Mouse (Mus musculus): ENCODE data around the gene Pkhd1. TPM values are rescaled to one million over a fixed set of nuclear protein-coding genes. Genes with fewer than 3 reads are reported as not detected.

The Pkhd1 gene
- polyA plus RNA-seq, 1 experiment from 2014 or later = 0.35 TPM

DNA sequence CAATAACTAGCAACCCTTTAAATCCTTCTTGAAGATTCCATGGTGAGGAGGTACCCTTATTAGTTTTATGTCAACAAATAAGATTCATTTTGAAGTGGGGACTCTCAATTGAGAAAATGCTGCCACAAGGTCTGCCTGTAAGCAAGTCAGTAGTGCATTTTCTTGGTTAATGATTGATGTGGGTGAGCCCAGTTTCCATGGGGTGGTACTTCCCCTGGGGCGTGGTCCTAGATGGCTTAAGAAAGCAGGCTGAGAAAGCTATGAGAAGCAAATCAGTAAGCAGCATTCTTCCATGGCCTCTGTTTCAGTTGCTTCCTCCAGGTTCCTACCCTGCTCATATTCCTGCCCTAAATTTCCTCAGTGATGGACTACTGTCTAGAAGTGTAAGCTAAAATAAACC lies 253.4 kb downstream of the Pkhd1 start:
- 38% methylated on average over 1 of the region's 1 CpGs for WGBS (ENCODE audit: insufficient replicate concordance)
- Histone ChIP-seq H3K4me1 (no peaks in the 10 kb centered on the region), H3K4me3 (no peak overlapping the region), H3K36me3 (no peaks in the 10 kb centered on the region), H3K4me2 (no peak overlapping the region), H3K27ac (no peak overlapping the region), H3K9me3 (replicated peaks) (no peaks in the 10 kb centered on the region), H3K9ac (no peak overlapping the region), H3K27me3 (replicated peaks) (no peaks in the 10 kb centered on the region)
- ATAC-seq = no peak

DNA sequence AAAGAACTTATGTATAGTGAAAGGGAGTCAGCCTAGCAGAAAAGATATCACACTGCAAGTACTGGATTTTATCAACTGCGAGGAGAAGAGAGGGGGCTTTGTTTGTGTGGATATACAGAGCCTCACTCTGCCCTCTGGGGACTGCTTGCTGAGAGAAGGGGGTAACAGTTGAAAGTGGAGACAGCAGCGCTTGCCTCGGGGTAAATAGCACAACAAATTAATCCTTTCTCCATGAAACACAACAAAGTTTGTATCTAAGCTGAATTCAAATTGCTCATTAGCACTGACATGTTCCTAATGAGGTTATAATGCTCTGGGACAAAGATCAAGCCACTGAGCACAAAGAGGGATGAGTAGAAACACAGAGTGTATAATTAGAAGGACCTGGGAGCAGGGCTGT lies 273.2 kb downstream of the Pkhd1 start:
- ATAC-seq = no peak
- 55% methylated on average over 3 of the region's 3 CpGs for WGBS (ENCODE audit: insufficient replicate concordance)

DNA sequence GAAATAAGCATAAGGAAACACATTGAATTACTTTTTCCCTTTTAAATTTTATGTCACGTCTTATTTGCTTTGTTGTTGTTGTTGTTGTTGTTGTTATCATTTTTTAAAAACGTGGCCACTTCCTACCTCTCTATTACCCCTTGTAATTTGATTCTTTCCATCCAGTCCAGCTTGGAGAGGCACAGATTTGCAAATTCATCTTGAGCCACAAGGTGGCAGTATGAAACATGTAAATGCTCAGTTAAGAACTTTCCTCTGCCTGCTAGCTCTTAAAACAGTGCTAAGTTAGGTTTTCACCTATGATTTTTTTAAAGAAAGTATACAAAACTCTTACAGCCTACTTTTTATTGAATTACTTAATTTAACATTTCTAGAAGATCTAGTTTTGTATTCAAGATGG lies 306.4 kb downstream of the Pkhd1 start:
- Histone ChIP-seq H3K27me3 (replicated peaks) (no peaks in the 10 kb centered on the region), H3K4me2 (no peak overlapping the region), H3K4me1 (no peaks in the 10 kb centered on the region), H3K9me3 (replicated peaks) (no peaks in the 10 kb centered on the region), H3K27ac (no peak overlapping the region), H3K4me3 (no peak overlapping the region), H3K9ac (no peak overlapping the region), H3K36me3 (no peaks in the 10 kb centered on the region)
- 8% methylated on average over 2 of the region's 2 CpGs for WGBS (ENCODE audit: insufficient replicate concordance)
- ATAC-seq = no peak

More for the DNA sequence above, 273.2 kb downstream of the Pkhd1 start:
- Histone ChIP-seq H3K27me3 (replicated peaks) (no peaks in the 10 kb centered on the region), H3K4me1 (no peaks in the 10 kb centered on the region), H3K9me3 (replicated peaks) (no peaks in the 10 kb centered on the region), H3K4me2 (no peak overlapping the region), H3K36me3 (no peaks in the 10 kb centered on the region), H3K4me3 (no peak overlapping the region), H3K9ac (no peak overlapping the region), H3K27ac (no peak overlapping the region)

DNA sequence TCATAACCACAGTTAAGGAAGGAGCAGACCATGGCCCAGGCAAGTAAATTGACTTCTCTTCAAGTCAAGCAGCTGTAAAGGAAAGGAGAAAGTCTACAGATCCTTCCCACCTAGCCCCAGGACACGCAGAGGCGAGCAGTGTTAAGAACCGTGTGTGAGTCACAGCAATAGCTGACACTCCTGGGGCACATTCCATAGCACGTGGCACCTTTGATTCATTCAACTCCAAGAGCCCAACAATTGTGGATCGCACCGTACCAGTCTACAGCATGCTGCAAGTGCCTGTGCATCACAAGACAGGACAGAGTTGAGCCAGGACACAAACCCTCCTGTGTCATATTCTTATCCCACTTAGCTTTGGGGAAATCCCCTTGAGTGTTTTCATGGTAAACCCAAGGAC lies 306.9 kb downstream of the Pkhd1 start:
- H3K27me3 ChIP-seq (replicated peaks) = no peaks in the 10 kb centered on the region
- H3K9ac ChIP-seq = no peak overlapping the region
- ATAC-seq = no peak
- no peaks in the 10 kb centered on the region for H3K36me3 ChIP-seq
- 62% methylated on average over 6 of the region's 6 CpGs for WGBS (ENCODE audit: insufficient replicate concordance)
- H3K9me3 ChIP-seq (replicated peaks) = no peaks in the 10 kb centered on the region
- no peak overlapping the region for H3K27ac ChIP-seq
- H3K4me1 ChIP-seq = no peaks in the 10 kb centered on the region
- no peak overlapping the region for H3K4me3 ChIP-seq
- no peak overlapping the region for H3K4me2 ChIP-seq

DNA sequence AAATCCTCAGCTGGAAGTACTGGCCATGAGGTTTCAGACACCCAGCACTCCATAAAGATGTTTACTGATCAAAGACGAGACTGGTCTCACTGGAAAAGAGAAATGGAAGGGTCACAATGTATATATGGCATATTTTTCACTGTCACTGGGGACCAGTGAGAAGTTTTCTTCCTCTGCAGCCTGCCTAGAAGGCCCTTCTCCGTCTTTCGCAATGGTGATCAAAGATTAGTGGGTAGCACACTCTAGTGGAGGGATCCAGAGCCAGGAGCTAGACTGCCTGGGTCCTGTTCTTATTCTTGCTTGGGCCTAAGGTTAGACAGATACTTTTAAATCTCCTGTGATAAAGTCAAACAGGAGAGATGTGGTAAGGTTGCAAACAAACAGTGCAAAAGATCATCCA lies 311.7 kb downstream of the Pkhd1 start:
- Histone ChIP-seq H3K9me3 (replicated peaks) (no peaks in the 10 kb centered on the region), H3K27ac (no peak overlapping the region), H3K27me3 (replicated peaks) (no peaks in the 10 kb centered on the region), H3K4me3 (no peak overlapping the region), H3K4me2 (no peak overlapping the region), H3K4me1 (no peaks in the 10 kb centered on the region), H3K36me3 (no peaks in the 10 kb centered on the region), H3K9ac (no peak overlapping the region)
- WGBS (ENCODE audit: insufficient replicate concordance) = 50% methylated on average over 3 of the region's 3 CpGs
- no peak for ATAC-seq

DNA sequence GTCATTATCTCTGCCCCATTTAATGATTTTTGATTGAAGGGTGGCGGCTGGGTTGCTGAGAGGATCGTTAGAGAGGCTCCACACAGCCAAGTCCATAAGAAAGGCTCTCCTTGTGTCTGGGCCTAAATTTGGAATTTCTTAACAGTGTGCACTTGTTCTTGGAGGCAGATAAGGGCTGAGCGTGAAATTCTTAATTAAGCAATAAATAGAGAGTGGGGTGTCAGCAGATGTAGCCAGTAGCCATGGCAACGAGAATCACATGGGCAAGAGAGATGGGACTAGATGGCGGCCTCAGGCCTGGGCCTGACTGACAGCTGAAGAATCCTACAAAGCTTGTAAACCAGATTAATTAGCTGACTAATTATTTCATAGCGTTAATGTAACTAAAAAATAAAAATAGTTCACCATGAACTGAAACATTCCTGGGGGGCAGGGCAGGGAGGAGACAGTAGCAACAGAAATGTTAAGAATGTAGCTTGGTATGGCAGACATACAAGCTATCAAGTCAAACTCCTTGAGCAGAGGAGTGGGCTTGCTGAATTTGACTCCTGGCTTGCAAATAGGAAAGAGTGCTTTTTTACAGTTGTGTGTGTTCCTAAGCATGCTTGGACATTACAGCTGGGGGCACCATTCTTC lies 314.8 kb downstream of the Pkhd1 start:
- Histone ChIP-seq H3K4me2 (no peak overlapping the region), H3K36me3 (no peaks in the 10 kb centered on the region), H3K9me3 (replicated peaks) (no peaks in the 10 kb centered on the region), H3K9ac (no peak overlapping the region), H3K4me1 (no peaks in the 10 kb centered on the region), H3K27me3 (replicated peaks) (no peaks in the 10 kb centered on the region), H3K27ac (no peak overlapping the region), H3K4me3 (no peak overlapping the region)
- 67% methylated on average over 6 of the region's 6 CpGs for WGBS (ENCODE audit: insufficient replicate concordance)
- no peak for ATAC-seq

DNA sequence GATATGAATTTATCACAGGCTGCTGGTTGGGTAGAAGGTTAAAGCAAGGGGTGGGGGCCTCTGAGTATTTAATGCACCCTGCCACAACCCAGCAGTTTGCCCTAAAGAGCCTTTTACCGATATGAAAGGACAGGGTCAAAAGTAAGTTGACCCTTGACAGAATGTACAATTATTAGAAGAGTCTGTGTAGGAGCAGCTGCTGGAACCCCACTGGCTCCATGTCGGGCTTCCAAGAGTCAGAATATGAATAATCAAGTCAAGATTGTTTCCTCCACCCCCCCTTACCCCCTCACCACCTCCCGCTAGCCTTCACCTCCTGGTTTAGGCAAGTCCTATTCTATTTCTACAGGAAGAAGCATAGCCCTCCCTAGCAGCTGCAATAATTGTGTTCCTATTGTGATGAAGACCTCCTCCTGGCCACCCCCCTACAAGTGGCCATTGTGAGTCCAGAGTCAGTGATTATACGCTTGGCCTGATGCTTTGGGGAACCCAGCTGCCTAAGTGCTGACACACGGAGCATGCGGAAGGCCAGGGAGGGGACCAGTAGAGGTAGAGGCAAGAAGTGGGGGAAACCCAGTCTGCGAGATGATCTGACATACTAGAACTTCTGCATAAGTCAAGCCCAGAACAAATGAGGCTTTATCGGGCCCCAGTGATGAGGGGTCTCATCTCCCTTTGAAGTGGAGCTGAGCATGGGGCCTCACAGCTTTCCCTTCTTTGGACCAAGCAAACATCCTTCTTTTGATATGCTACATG lies 315.5 kb downstream of the Pkhd1 start:
- no peak for ATAC-seq
- Histone ChIP-seq H3K9me3 (replicated peaks) (no peaks in the 10 kb centered on the region), H3K27ac (no peak overlapping the region)

DNA sequence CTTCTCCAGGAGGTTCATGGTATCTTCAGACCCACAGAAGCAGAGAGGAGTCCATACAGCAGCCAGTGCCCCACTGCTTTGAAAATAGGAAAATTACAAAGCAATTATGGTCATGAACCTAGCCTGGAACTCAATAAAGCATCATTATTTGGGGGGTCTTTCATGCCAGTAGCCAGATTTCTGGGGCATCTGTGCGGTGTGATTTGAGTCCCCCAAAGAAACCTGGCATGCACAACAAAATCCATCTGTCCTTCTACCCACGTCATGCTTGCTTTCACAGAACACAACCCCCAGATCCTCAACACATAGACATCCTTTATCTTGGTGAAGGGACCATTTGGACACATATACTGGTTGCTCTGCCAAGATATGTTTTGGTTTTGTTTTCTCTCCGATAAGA lies 316.2 kb downstream of the Pkhd1 start:
- Histone ChIP-seq H3K9ac (no peak overlapping the region), H3K4me1 (no peaks in the 10 kb centered on the region), H3K4me3 (no peak overlapping the region), H3K9me3 (replicated peaks) (no peaks in the 10 kb centered on the region), H3K27me3 (replicated peaks) (no peaks in the 10 kb centered on the region), H3K4me2 (no peak overlapping the region), H3K36me3 (no peaks in the 10 kb centered on the region), H3K27ac (no peak overlapping the region)
- no peak for ATAC-seq
- WGBS (ENCODE audit: insufficient replicate concordance) = 63% methylated on average over 3 of the region's 3 CpGs

More for the DNA sequence above, 315.5 kb downstream of the Pkhd1 start:
- 72% methylated on average over 8 of the region's 8 CpGs for WGBS (ENCODE audit: insufficient replicate concordance)
- H3K27me3 ChIP-seq (replicated peaks) = no peaks in the 10 kb centered on the region
- H3K36me3 ChIP-seq = no peaks in the 10 kb centered on the region
- no peak overlapping the region for H3K9ac ChIP-seq
- no peak overlapping the region for H3K4me3 ChIP-seq
- H3K4me2 ChIP-seq = no peak overlapping the region
- H3K4me1 ChIP-seq = no peaks in the 10 kb centered on the region

DNA sequence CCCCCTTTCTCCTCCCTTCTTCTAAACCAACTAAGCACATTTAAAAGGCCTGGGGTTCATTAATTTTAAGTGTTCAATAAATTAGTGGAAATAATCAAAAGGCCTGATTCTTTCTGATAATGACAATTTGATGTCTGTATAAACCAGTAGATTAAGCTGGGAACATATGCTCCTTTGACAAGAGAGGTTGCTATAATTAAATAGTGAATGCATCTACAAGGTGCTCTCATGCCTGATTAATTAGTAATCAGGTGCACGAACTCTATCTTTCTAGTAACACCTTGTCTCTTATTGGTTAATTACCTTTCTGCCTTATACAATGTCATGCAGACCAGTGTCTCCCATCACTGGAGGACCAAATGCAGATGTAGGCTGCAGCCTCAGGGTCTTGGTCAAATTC lies 329.2 kb downstream of the Pkhd1 start:
- ATAC-seq = no peak
- H3K36me3 ChIP-seq = no peaks in the 10 kb centered on the region
- H3K4me1 ChIP-seq = no peaks in the 10 kb centered on the region
- no peak overlapping the region for H3K9ac ChIP-seq
- WGBS (ENCODE audit: insufficient replicate concordance) = 55% methylated on average over 1 of the region's 1 CpGs
- no peaks in the 10 kb centered on the region for H3K27me3 ChIP-seq (replicated peaks)
- H3K9me3 ChIP-seq (replicated peaks) = no peaks in the 10 kb centered on the region
- H3K4me3 ChIP-seq = no peak overlapping the region
- H3K27ac ChIP-seq = no peak overlapping the region
- no peak overlapping the region for H3K4me2 ChIP-seq

DNA sequence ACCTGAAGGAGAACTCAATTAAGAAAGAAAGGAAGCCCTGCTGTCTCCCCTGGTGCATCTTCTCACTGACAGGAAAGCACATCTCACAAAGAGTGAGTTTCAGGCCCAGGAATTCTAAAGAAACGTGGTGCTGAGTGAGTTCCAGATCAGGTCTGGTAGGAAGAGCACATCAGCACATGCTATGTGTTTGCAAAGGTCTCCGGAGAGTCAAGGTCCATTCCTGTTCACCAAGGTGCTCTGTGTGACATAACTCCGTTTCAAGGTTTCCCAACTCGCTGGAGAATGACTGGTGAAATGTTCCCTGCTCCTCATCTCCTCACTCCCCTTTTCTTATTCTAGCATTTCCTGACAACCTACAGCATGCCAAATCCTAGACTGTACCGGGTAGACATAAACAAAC lies 357.5 kb downstream of the Pkhd1 start:
- ATAC-seq = no peak
- H3K36me3 ChIP-seq = no peaks in the 10 kb centered on the region
- H3K9ac ChIP-seq = no peak overlapping the region
- H3K9me3 ChIP-seq (replicated peaks) = no peaks in the 10 kb centered on the region
- H3K27me3 ChIP-seq (replicated peaks) = no peaks in the 10 kb centered on the region
- WGBS (ENCODE audit: insufficient replicate concordance) = 38% methylated on average over 5 of the region's 5 CpGs
- no peak overlapping the region for H3K4me3 ChIP-seq
- no peaks in the 10 kb centered on the region for H3K4me1 ChIP-seq
- H3K4me2 ChIP-seq = no peak overlapping the region
- no peak overlapping the region for H3K27ac ChIP-seq

DNA sequence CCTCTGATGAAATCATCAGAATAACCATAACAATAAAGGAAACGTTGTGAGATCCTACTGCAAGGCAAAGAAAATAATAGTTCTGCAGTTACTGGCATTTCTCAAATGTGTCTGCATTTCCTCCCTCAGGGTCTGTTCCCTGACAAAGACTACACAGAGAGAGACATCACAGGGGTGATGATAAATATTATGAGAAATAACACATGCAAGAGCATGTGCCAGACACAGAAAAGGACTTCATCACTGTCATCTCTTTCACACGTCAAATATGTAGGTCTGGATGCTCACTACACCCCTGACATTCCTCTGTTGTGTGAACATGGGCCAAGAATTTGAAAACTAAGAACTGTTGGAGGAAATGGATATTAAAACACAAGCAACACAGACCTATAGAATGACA lies 369.7 kb downstream of the Pkhd1 start:
- Histone ChIP-seq H3K4me1 (no peaks in the 10 kb centered on the region), H3K9me3 (replicated peaks) (no peaks in the 10 kb centered on the region), H3K36me3 (no peaks in the 10 kb centered on the region), H3K9ac (no peak overlapping the region), H3K4me3 (no peak overlapping the region), H3K27me3 (replicated peaks) (no peaks in the 10 kb centered on the region), H3K4me2 (no peak overlapping the region), H3K27ac (no peak overlapping the region)
- ATAC-seq = no peak
- 51% methylated on average over 2 of the region's 2 CpGs for WGBS (ENCODE audit: insufficient replicate concordance)

DNA sequence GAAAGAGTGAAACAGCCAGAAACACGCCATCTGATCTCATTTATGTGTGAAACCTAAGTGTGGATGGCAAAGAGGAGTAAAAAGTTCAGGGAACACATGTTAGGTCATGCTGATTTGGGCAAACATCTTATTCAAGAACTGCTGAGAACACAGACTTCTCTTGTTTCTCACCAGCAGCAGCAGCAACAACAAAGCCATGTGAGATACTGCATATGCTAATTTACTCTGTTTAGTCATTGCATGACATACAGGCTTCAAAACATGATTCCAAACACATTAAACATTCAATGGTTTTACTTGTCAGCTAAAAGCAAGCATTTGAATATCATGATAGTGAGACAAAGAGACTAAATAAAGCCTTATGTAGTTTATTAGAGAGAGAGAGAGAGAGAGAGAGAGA lies 401.2 kb downstream of the Pkhd1 start:
- no peaks in the 10 kb centered on the region for H3K9me3 ChIP-seq (replicated peaks)
- H3K36me3 ChIP-seq = no peaks in the 10 kb centered on the region
- ATAC-seq = no peak
- H3K4me3 ChIP-seq = no peak overlapping the region
- H3K4me2 ChIP-seq = no peak overlapping the region
- no peak overlapping the region for H3K9ac ChIP-seq
- no peaks in the 10 kb centered on the region for H3K4me1 ChIP-seq
- no peaks in the 10 kb centered on the region for H3K27me3 ChIP-seq (replicated peaks)
- whole genome bisulfite sequencing (ENCODE audit: insufficient replicate concordance) = 42% methylated on average over 1 of the region's 1 CpGs
- H3K27ac ChIP-seq = no peak overlapping the region

DNA sequence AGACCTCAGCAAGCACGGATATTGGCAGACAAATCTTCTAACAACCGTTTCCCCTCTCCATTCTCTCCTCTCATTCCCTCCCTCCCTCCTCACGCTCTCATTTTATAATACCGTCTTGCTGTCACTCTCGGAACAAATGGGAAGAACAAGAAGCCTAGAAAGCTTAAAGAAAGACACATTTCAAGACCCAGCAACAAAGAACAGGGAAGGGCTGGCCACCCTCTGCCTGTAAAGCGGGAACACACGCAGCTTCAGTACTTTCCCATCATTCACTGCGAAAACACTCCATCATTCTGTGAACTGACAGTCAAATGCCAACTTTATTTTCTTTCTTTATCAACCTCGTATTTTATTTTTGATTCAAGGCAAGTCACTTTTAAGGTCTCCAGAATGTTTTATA lies 427.4 kb downstream of the Pkhd1 start:
- ATAC-seq = no peak

More for the DNA sequence above, 427.4 kb downstream of the Pkhd1 start:
- WGBS (ENCODE audit: insufficient replicate concordance) = 57% methylated on average over 9 of the region's 9 CpGs
- Histone ChIP-seq H3K27me3 (replicated peaks) (no peaks in the 10 kb centered on the region), H3K27ac (no peak overlapping the region), H3K4me3 (no peak overlapping the region), H3K9ac (no peak overlapping the region), H3K4me1 (no peaks in the 10 kb centered on the region), H3K4me2 (no peak overlapping the region), H3K36me3 (no peaks in the 10 kb centered on the region), H3K9me3 (replicated peaks) (no peaks in the 10 kb centered on the region)
